Comparison of ENCODE assay signal across 9 mouse cellular contexts in genomic region chr13:72627391-72628321, GRCm38 (mm10). TPM values are rescaled to one million over a fixed set of nuclear protein-coding genes. Genes with fewer than 3 reads are reported as not detected.
DNase-seq lines count a peak whose midpoint lies in the region; ATAC-seq lines count a peak whose summit lies in the region.
"Had no signal": no experiment of that assay in that cellular context is flagged by ENCODE, and none has a peak within 500 bp of the region (broad histone marks: within the 10 kb centered on the region; RNA-seq: fewer than 3 reads in every experiment).

No protein-coding gene starts in this region.

- no peak for ATAC-seq in heart, embryonic 13.5 days (ENCODE audit: extremely low read depth, insufficient number of reproducible peaks, low FRiP score, low TSS enrichment)
- no peak for ATAC-seq in granulocyte monocyte progenitor cell, adult 5-6 weeks (replicated peaks; ENCODE audit: poor library complexity, severe bottlenecking)

- H3K4me1 ChIP-seq in heart, embryonic 10.5 days, result peaks cover 42% of the 10 kb centered on the region
- H3K4me1 ChIP-seq in heart, embryonic 13.5 days, result peaks cover 29% of the 10 kb centered on the region

- peak overlapping the region; percentile 80 for H3K4me3 ChIP-seq in heart, embryonic 10.5 days
- peak overlapping the region; percentile 70 for H3K4me3 ChIP-seq in heart, embryonic 13.5 days

- peak overlapping the region; percentile 89 for H3K4me2 ChIP-seq in heart, embryonic 13.5 days

- under 1% methylated on average over 42 of the region's 42 CpGs for WGBS in heart, embryonic 10.5 days
- 2% methylated on average over 42 of the region's 42 CpGs for WGBS in heart, embryonic 13.5 days

- peaks cover 97% of the 10 kb centered on the region for H3K27me3 ChIP-seq in heart, embryonic 10.5 days (ENCODE audit: insufficient read depth, poor library complexity, severe bottlenecking)
- H3K27me3 ChIP-seq in heart, embryonic 13.5 days (replicated peaks), result peaks cover 98% of the 10 kb centered on the region

- 0 out of 2 replicates have a peak, but pooled peaks cover 7% of the 10 kb centered on the region for H3K36me3 ChIP-seq in heart, embryonic 10.5 days
- no peaks in the 10 kb centered on the region for H3K36me3 ChIP-seq in heart, embryonic 13.5 days

- no peaks in the 10 kb centered on the region for H3K9me3 ChIP-seq in heart, embryonic 10.5 days
- no peaks in the 10 kb centered on the region for H3K9me3 ChIP-seq in heart, embryonic 13.5 days

- no peak for DNase-seq in heart, embryonic 10.5 days (ENCODE audit: low spot score)
- no peak for DNase-seq in heart, adult 8-10 months (ENCODE audit: low spot score)
- peak; percentile 75 for DNase-seq in kidney, postnatal 14 days
- peak; percentile 43 for DNase-seq in mesoderm, embryonic 11.5 days (ENCODE audit: low read depth, low spot score)
- no peak for DNase-seq in adrenal gland, adult 8-10 months
- no peak for DNase-seq in layer of hippocampus, adult 9-11 months

- H3K9ac ChIP-seq in heart, embryonic 13.5 days, result peak overlapping the region; percentile 83

- H3K27ac ChIP-seq in heart, embryonic 10.5 days, result peak overlapping the region; percentile 90
- peak overlapping the region; percentile 74 for H3K27ac ChIP-seq in heart, embryonic 13.5 days (replicated peaks)

RNA-seq across cellular contexts. Expression of gene Irx2, which starts 1.0 kb away (rescaled TPM):
- 10.1 and 12.8 TPM in 2 replicates for polyA plus RNA-seq in heart, embryonic 10.5 days (2016; fragmentation: Nextera tagmentation; extraction: Ambion mirVana)
- 1 to 10 TPM; 3.8 to 7.4 (median 4.9) TPM for total RNA-seq in heart, adult 8-10 months (2022)
- polyA plus RNA-seq in heart, embryonic 13.5 days (2015; fragmentation: Nextera tagmentation; extraction: Ambion mirVana), result 9.3 and 12.6 TPM in 2 replicates
- total RNA-seq in granulocyte monocyte progenitor cell, adult 5-6 weeks (2014; fragmentation: Nextera tagmentation), result not detected in 2 replicates
- not detected in 2 replicates for total RNA-seq in granulocyte monocyte progenitor cell, adult 5-6 weeks (2017)
- 1 to 10 TPM in 2 of 4 experiments, under 1 TPM in 2; 0.35 to 2.2 (median 1.0) TPM for total RNA-seq in adrenal gland, adult 8-10 months (2022)
- total RNA-seq: MEL had no signal

Comparison
In these comparisons a context has a peak if more than half of its experiments do, and no peak if none do; other contexts are left out.
1. DNase-seq: peak in kidney, postnatal 14 days (single experiment) and mesoderm, embryonic 11.5 days (single experiment); none in heart, embryonic 10.5 days (single experiment), heart, adult 8-10 months (single experiment), adrenal gland, adult 8-10 months (single experiment) and layer of hippocampus, adult 9-11 months (single experiment).